Mouse (Mus musculus): ENCODE data around the gene Lkaaear1.

- no peak; the same call in 1 of the 2 replicates for TF ChIP-seq POLR2A (IDR thresholded peaks at IDR 0.05; ENCODE audit: low read depth, low read length)
- TF ChIP-seq CTCF (IDR thresholded peaks at IDR 0.05; ENCODE audit: extremely low read depth, insufficient read length, insufficient replicate concordance, low read depth, low read length), result no peak
Measured at GRCm38 (mm10) chr2:181695776-181696175, 2.5 kb downstream of the Lkaaear1 start.

All from small intestine, adult 2 months (tissue).